Mouse (Mus musculus) megakaryocyte, embryonic 14.5 days (primary cell): ENCODE data around the gene Gypa. TPM values are rescaled to one million over a fixed set of nuclear protein-coding genes. Genes with fewer than 3 reads are reported as not detected.

ENCODE experiments used
- H3K27me3 ChIP-seq: replicated peaks from 2 replicates; pipeline ENCODE3; 2012; ENCODE audit warnings: inconsistent platforms
- H3K36me3 ChIP-seq: replicated peaks from 2 replicates; pipeline ENCODE3; 2012; ENCODE audit warnings: low read length, inconsistent platforms, mixed read lengths
- H3K4me1 ChIP-seq: 2 replicates; pipeline ENCODE4 v1.6.1; 2012; ENCODE audit warnings: inconsistent platforms
- H3K4me3 ChIP-seq: replicated peaks from 2 replicates; pipeline ENCODE3; 2012; ENCODE audit warnings: moderate library complexity, mild to moderate bottlenecking, inconsistent platforms
- H3K9me3 ChIP-seq: 2 replicates; pipeline ENCODE4 v1.6.1; 2012; ENCODE audit warnings: inconsistent platforms
- FLI1 ChIP-seq: IDR thresholded peaks from 2 replicates; pipeline ENCODE4 v1.6.1; 2012; ENCODE audit warnings: low read length, inconsistent platforms, mixed read lengths
- GATA1 ChIP-seq: IDR thresholded peaks from 3 replicates; pipeline ENCODE4 v1.6.1; 2012; ENCODE audit warnings: mixed read lengths, low read length, inconsistent platforms, borderline replicate concordance
- polyA plus RNA-seq: library from polyadenylated mRNA; stranded (reverse); fragments of >175 nt; gene quantifications from 2 replicates; pipeline ENCODE4 v1.2.3, GENCODE M21; 2012; ENCODE audit warnings: low replicate concordance; ENCODE audit not compliant: insufficient read depth

Gypa gene
- polyA plus RNA-seq, 1 experiment = 1.2 TPM

DNA sequence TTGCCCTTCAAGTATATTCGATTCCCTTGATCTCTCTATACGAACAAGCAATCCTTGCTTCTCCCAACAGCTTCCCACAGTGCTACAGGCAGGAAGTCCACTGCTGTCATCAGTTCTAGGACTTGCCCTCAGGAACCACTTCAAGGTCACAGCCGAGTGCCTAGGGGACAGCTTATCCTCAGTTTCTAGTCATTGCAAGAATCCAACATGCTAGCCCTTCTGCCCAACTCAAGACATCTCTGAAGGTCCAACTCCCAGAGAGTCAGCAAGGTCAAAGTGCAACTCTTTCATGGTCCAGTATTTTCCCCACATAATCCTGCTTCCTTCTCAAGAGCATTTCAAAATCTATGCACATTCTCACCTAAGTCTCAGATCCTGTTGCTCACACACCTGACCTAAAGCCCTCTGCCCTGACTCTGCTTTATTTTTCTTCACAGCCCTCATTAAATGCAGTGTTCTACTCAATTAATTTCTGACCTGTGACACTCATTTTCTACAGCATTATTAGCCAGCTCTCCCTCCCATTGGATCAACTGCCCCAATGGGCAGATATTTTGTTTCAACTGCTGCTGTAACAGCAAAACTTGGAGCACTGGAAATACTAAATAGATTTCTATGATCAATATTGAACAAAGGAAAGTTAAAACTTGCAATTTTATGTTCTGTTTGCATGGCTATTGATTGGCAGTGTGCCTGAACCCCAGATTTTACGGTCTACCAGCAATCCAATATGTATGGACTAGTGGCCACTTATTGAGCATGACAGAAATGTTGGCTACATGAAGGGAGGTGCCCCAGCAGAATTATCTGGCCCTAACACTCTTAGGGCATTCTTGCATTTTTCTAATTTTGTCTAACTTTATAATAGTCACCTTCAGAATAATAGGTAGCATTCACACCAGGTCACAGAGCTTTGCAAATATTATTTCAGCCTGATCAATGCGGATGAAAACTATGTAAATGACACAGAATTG, 33.1 kb downstream of the Gypa start:
- no peak for TF ChIP-seq FLI1
- TF ChIP-seq GATA1 = no peak
- Histone ChIP-seq H3K9me3 (no peaks in the 10 kb centered on the region; the same call in 1 of the 2 replicates), H3K36me3 (no peaks in the 10 kb centered on the region), H3K4me1 (peaks cover 18% of the 10 kb centered on the region), H3K4me3 (no peak overlapping the region), H3K27me3 (no peaks in the 10 kb centered on the region)

GRCm38 (mm10) chr8:80541836-80542235, 48.3 kb downstream of the Gypa start:
- no peaks in the 10 kb centered on the region for H3K27me3 ChIP-seq
- peaks cover 32% of the 10 kb centered on the region for H3K9me3 ChIP-seq
- H3K4me3 ChIP-seq = no peak overlapping the region
- peaks cover 7% of the 10 kb centered on the region; the same call in 1 of the 2 replicates for H3K4me1 ChIP-seq
- TF ChIP-seq FLI1 (no peak), GATA1 (no peak)
- H3K36me3 ChIP-seq = peaks cover 18% of the 10 kb centered on the region

DNA sequence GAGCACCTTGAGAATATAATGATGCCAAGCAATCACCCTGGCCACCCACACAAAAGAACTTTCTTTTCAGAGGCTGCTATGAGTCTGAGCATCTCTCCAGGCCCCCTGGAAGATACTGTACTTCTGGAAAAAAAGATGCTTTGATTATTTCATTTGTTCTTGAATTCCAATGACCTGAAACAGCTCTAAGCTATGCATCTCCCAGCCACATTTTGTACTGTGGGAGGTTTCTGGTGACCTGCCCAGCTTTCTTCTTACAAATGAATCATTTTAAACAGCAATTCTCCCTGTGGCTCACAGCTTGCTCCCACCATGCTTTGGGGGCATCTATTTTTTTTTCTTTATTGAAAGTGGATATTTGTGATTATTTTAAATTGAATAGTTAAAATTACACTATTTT, 56.9 kb downstream of the Gypa start:
- Histone ChIP-seq H3K4me1 (peaks cover 78% of the 10 kb centered on the region), H3K4me3 (no peak overlapping the region)
- TF ChIP-seq GATA1 (no peak), FLI1 (no peak)

GRCm38 (mm10) chr8:80551303-80551702, 57.7 kb downstream of the Gypa start:
- peaks cover 82% of the 10 kb centered on the region for H3K4me1 ChIP-seq
- peaks cover 6% of the 10 kb centered on the region for H3K36me3 ChIP-seq
- TF ChIP-seq GATA1 = no peak; the same call in 2 of the 3 replicates
- TF ChIP-seq FLI1 = no peak
- no peaks in the 10 kb centered on the region for H3K27me3 ChIP-seq
- no peaks in the 10 kb centered on the region for H3K9me3 ChIP-seq
- H3K4me3 ChIP-seq = no peak overlapping the region

More for the DNA sequence above, 56.9 kb downstream of the Gypa start:
- Histone ChIP-seq H3K27me3 (no peaks in the 10 kb centered on the region), H3K36me3 (peaks cover 6% of the 10 kb centered on the region), H3K9me3 (no peaks in the 10 kb centered on the region)

GRCm38 (mm10) chr8:80554991-80555390, 61.4 kb downstream of the Gypa start:
- Histone ChIP-seq H3K4me1 (peaks cover 70% of the 10 kb centered on the region), H3K27me3 (no peaks in the 10 kb centered on the region), H3K4me3 (no peak overlapping the region), H3K9me3 (no peaks in the 10 kb centered on the region), H3K36me3 (peaks cover 6% of the 10 kb centered on the region)
- no peak for TF ChIP-seq GATA1
- no peak for TF ChIP-seq FLI1

Other genes starting within 250 kb of the Gypa start
- not detected in 2 replicates for gene Frem3, start 117.3 kb downstream of the Gypa start, polyA plus RNA-seq
- 5.1 and 7.4 TPM in 2 replicates for gene Smarca5, start 245.7 kb downstream of the Gypa start, polyA plus RNA-seq